ENCODE assay signal across 14 mouse cellular contexts in genomic region chr13:30666537-30666936, GRCm38 (mm10). TPM values are rescaled to one million over a fixed set of nuclear protein-coding genes. Genes with fewer than 3 reads are reported as not detected.
DNase-seq lines count a peak whose midpoint lies in the region; ATAC-seq lines count a peak whose summit lies in the region.
"Had no signal": no experiment of that assay in that cellular context is flagged by ENCODE, and none has a peak within 500 bp of the region (broad histone marks: within the 10 kb centered on the region; RNA-seq: fewer than 3 reads in every experiment).

No protein-coding gene starts in this region.

- WGBS in kidney, embryonic 16.5 days, result 87% methylated on average over 10 of the region's 10 CpGs
- WGBS in forebrain, embryonic 10.5 days, result 94% methylated on average over 10 of the region's 10 CpGs

- peak; percentile 86 for DNase-seq in kidney, adult 11 months
- DNase-seq in kidney, adult 8-10 months, result peak; percentile 85 to 86
- DNase-seq in left cerebral cortex, adult 11 months (ENCODE audit: low spot score), result peak; percentile 51
- DNase-seq in right cerebral cortex, postnatal 36 days (ENCODE audit: low spot score in 2 of 2), result peak; percentile 69 to 79
- DNase-seq in ovary, postnatal 14 days (ENCODE audit: low spot score), result no peak
- no peak for DNase-seq in forebrain, embryonic 10.5 days (ENCODE audit: extremely low spot score, low spot score)

- H3K27me3 ChIP-seq in kidney, embryonic 16.5 days (ENCODE audit: insufficient read depth, low read length), result no peaks in the 10 kb centered on the region
- no peaks in the 10 kb centered on the region for H3K27me3 ChIP-seq in forebrain, embryonic 10.5 days (ENCODE audit: poor library complexity, severe bottlenecking)
- H3K27me3 ChIP-seq: CH12.LX; forebrain, embryonic 12.5 days; hindbrain, embryonic 12.5 days; limb, embryonic 13.5 days; lung, embryonic 15.5 days; midbrain, embryonic 12.5 days had no signal

- peaks cover 5% of the 10 kb centered on the region; the same call in 1 of the 2 replicates for H3K9me3 ChIP-seq in kidney, embryonic 16.5 days (ENCODE audit: low read length)
- H3K9me3 ChIP-seq in forebrain, embryonic 10.5 days, result no peaks in the 10 kb centered on the region
- H3K9me3 ChIP-seq: forebrain, embryonic 12.5 days; heart, embryonic 10.5 days; hindbrain, embryonic 12.5 days; limb, embryonic 13.5 days; lung, embryonic 15.5 days; midbrain, embryonic 12.5 days had no signal

- H3K4me3 ChIP-seq in kidney, embryonic 16.5 days (ENCODE audit: low read length), result no peak overlapping the region
- no peak overlapping the region for H3K4me3 ChIP-seq in forebrain, embryonic 10.5 days
- H3K4me3 ChIP-seq: forebrain, embryonic 12.5 days; heart, embryonic 10.5 days; hindbrain, embryonic 12.5 days; limb, embryonic 13.5 days; lung, embryonic 15.5 days; midbrain, embryonic 12.5 days had no signal

- H3K9ac ChIP-seq in kidney, embryonic 16.5 days (replicated peaks; ENCODE audit: low read length), result no peak overlapping the region
- H3K9ac ChIP-seq: forebrain, embryonic 12.5 days; hindbrain, embryonic 12.5 days; limb, embryonic 13.5 days; lung, embryonic 15.5 days; midbrain, embryonic 12.5 days had no signal

- H3K36me3 ChIP-seq in kidney, embryonic 16.5 days (ENCODE audit: insufficient read depth, low read length), result no peaks in the 10 kb centered on the region
- no peaks in the 10 kb centered on the region for H3K36me3 ChIP-seq in forebrain, embryonic 10.5 days (replicated peaks)
- H3K36me3 ChIP-seq: forebrain, embryonic 12.5 days; hindbrain, embryonic 12.5 days; limb, embryonic 13.5 days; lung, embryonic 15.5 days; midbrain, embryonic 12.5 days had no signal

- H3K4me2 ChIP-seq in kidney, embryonic 16.5 days (replicated peaks; ENCODE audit: low read depth, low read length), result no peak overlapping the region
- H3K4me2 ChIP-seq: forebrain, embryonic 12.5 days; hindbrain, embryonic 12.5 days; limb, embryonic 13.5 days; lung, embryonic 15.5 days; midbrain, embryonic 12.5 days had no signal

- no peak overlapping the region for H3K27ac ChIP-seq in kidney, embryonic 16.5 days (ENCODE audit: low read length)
- H3K27ac ChIP-seq in forebrain, embryonic 10.5 days, result no peak overlapping the region
- H3K27ac ChIP-seq: forebrain, embryonic 12.5 days; heart, embryonic 10.5 days; hindbrain, embryonic 12.5 days; limb, embryonic 13.5 days; lung, embryonic 15.5 days; midbrain, embryonic 12.5 days had no signal

- no peaks in the 10 kb centered on the region for H3K4me1 ChIP-seq in kidney, embryonic 16.5 days (ENCODE audit: insufficient read depth, low read length)
- H3K4me1 ChIP-seq in forebrain, embryonic 10.5 days, result no peaks in the 10 kb centered on the region; the same call in 1 of the 2 replicates
- H3K4me1 ChIP-seq: forebrain, embryonic 12.5 days; hindbrain, embryonic 12.5 days; limb, embryonic 13.5 days; lung, embryonic 15.5 days; midbrain, embryonic 12.5 days had no signal

- no peak for ATAC-seq in kidney, embryonic 16.5 days (ENCODE audit: low FRiP score, low TSS enrichment)

RNA-seq across cellular contexts. Expression of gene Dusp22, which starts 6.7 kb away (rescaled TPM):
- polyA plus RNA-seq in kidney, embryonic 16.5 days (2015; fragmentation: Nextera tagmentation; extraction: Ambion mirVana), result 19.1 and 20.4 TPM in 2 replicates
- 16.9 and 18.7 TPM in 2 replicates for polyA plus RNA-seq in forebrain, embryonic 10.5 days (2016; fragmentation: Nextera tagmentation; extraction: Ambion mirVana)

Comparison
In these comparisons a context has a peak if more than half of its experiments do, and no peak if none do; other contexts are left out.
1. DNase-seq: peak in kidney, adult 11 months (single experiment), kidney, adult 8-10 months (2 of 2), left cerebral cortex, adult 11 months (single experiment) and right cerebral cortex, postnatal 36 days (2 of 2); none in ovary, postnatal 14 days (single experiment) and forebrain, embryonic 10.5 days (single experiment).